Mouse (Mus musculus) cerebellum, postnatal 25 days (tissue): ENCODE results near the gene Caskin1.
A peak's percentile ranks its signal among the peaks of the same experiment; 100 is the strongest.

Source experiments
- DNase-seq, 2 experiments: peaks; one replicate each; pipeline ENCODE4 v3.0.0; 2021; ENCODE audit warnings: mixed read lengths in 2 of 2

Caskin1 gene

GRCm38 (mm10) chr17:24496026-24496425 is 7.6 kb downstream of the Caskin1 start:
- no peak for DNase-seq

- no peak for DNase-seq
Observed at GRCm38 (mm10) chr17:24502208-24502607, 13.8 kb downstream of the Caskin1 start.

GRCm38 (mm10) chr17:24504085-24504484 is 15.7 kb downstream of the Caskin1 start:
- DNase-seq = no peak

- peak; percentile 45 to 53 for DNase-seq
Observed at GRCm38 (mm10) chr17:24505286-24505955, 17.0 kb downstream of the Caskin1 start.

GRCm38 (mm10) chr17:24506332-24507070 is 18.1 kb downstream of the Caskin1 start:
- peak; percentile 65 to 74 for DNase-seq

GRCm38 (mm10) chr17:24507129-24507664 is 18.8 kb downstream of the Caskin1 start:
- peak in 1 of 2 experiments; percentile 49 for DNase-seq

GRCm38 (mm10) chr17:24507806-24508460 is 19.5 kb downstream of the Caskin1 start:
- peak in 1 of 2 experiments; percentile 45 for DNase-seq

GRCm38 (mm10) chr17:24513609-24514008 is 25.2 kb downstream of the Caskin1 start:
- DNase-seq = peak; percentile 79 to 84

- no peak for DNase-seq
Observed at GRCm38 (mm10) chr17:24514270-24515257, 26.2 kb downstream of the Caskin1 start.

- no peak for DNase-seq
Observed at GRCm38 (mm10) chr17:24520450-24520849, 32.0 kb downstream of the Caskin1 start.

GRCm38 (mm10) chr17:24524734-24525133 is 36.3 kb downstream of the Caskin1 start:
- DNase-seq = no peak

- no peak for DNase-seq
Observed at GRCm38 (mm10) chr17:24527315-24527714, 38.9 kb downstream of the Caskin1 start.

- peak; percentile 89 to 93 for DNase-seq
Observed at GRCm38 (mm10) chr17:24527723-24528559, 39.5 kb downstream of the Caskin1 start, which contains the start of gene Traf7. Gene Traf7 (minus strand): TSS chr17:24527938.

- peak in 1 of 2 experiments; percentile 14 for DNase-seq
Observed at GRCm38 (mm10) chr17:24528560-24528918, 40.1 kb downstream of the Caskin1 start.

- peak; percentile 69 to 80 for DNase-seq
Observed at GRCm38 (mm10) chr17:24529007-24529451, 40.6 kb downstream of the Caskin1 start.

GRCm38 (mm10) chr17:24529883-24530282 is 41.5 kb downstream of the Caskin1 start:
- no peak for DNase-seq

- no peak for DNase-seq
Observed at GRCm38 (mm10) chr17:24530361-24531050, 42.1 kb downstream of the Caskin1 start.

GRCm38 (mm10) chr17:24531064-24531463 is 42.7 kb downstream of the Caskin1 start:
- DNase-seq = no peak

GRCm38 (mm10) chr17:24532045-24532444 is 43.6 kb downstream of the Caskin1 start:
- no peak for DNase-seq
